Mouse (Mus musculus): ENCODE measurements around the gene Cfap61. TPM values are rescaled to one million over a fixed set of nuclear protein-coding genes. Genes with fewer than 3 reads are reported as not detected.
A peak's percentile ranks its signal among the peaks of the same experiment; 100 is the strongest.
"Not testable (repeated sequence)": the region's sequence is repeated elsewhere in the genome, so short reads cannot be mapped to it uniquely, and the experiment has no call there.

Cfap61 gene
- 0.31 and 0.78 TPM in 2 replicates for polyA plus RNA-seq (2015; fragmentation: Nextera tagmentation; extraction: Ambion mirVana)

- no peak within 1 kb of the TSS for H3K27ac ChIP-seq
- no peaks in the 10 kb centered on the region for H3K9me3 ChIP-seq
- under 1% methylated on average over 61 of the region's 61 CpGs for WGBS
- H3K9ac ChIP-seq, result peak within 1 kb of the TSS; percentile 82
- peak; percentile 95 for ATAC-seq (ENCODE audit: insufficient number of reproducible peaks, insufficient read depth, low FRiP score, low TSS enrichment, low read depth)
- H3K27me3 ChIP-seq, result no peaks in the 10 kb centered on the region
- peak within 1 kb of the TSS; percentile 89 for H3K4me3 ChIP-seq
- peaks cover 25% of the 10 kb centered on the region for H3K36me3 ChIP-seq
- peak within 1 kb of the TSS; percentile 77 for H3K4me2 ChIP-seq
- peaks cover 8% of the 10 kb centered on the region for H3K4me1 ChIP-seq
Measured at GRCm38 (mm10) chr2:145934339-145935231, at the start of gene Cfap61, which contains the start of gene Crnkl1. Gene Cfap61 (plus strand): TSS chr2:145934784. Gene Crnkl1 (minus strand): TSS chr2:145935014.

GRCm38 (mm10) chr2:145884913-145885785 lies 49.4 kb upstream of the Cfap61 start:
- Histone ChIP-seq H3K4me3 (no peak overlapping the region), H3K36me3 (peaks cover 42% of the 10 kb centered on the region), H3K9me3 (no peaks in the 10 kb centered on the region), H3K27ac (peak overlapping the region; percentile 87), H3K9ac (no peak overlapping the region), H3K27me3 (no peaks in the 10 kb centered on the region), H3K4me1 (peaks cover 90% of the 10 kb centered on the region), H3K4me2 (0 out of 2 replicates have a peak overlapping the region, but pooled peaks have one; percentile 30)
- 50% methylated on average over 14 of the region's 14 CpGs for WGBS
- ATAC-seq (ENCODE audit: insufficient number of reproducible peaks, insufficient read depth, low FRiP score, low TSS enrichment, low read depth), result no peak

DNA sequence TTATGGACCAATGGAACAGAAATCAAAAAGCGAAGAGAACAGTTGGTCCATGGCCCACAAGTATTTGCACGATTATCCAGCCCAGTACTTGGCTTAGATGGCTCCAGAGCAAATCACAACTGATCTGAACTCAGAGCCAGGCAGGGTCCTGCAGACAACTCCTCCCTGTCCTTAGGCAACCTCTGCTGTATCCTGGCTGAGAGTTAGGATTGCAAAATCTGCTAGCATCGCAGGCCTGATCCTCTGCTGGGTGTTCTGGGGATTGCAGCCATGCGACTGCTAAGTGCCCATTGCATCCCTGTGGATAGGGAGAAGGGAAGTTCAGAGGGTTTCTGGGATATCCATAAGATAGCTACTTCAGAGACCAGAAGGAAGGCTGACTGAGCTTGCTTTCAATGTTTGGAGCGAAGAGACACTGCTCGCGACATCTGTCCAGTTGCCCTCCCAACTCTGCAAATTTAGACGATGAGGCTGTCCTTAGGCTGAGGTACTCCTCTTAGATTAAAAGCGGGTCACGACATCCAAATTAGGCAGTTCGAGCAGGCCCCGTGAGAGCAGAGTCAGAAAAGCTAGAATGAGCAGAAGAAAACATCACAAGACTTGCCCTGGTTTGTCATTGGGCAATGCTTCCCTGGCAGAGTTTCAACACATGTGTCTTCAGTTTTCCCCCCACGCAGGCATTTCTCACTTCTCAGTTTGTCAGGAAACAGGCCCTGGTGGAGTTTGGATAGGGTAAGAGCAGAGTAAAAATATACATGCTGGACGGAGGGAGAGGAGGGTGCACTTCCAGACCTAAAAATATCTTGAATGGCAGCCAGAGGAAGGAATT lies 46.4 kb upstream of the Cfap61 start:
- peaks cover 34% of the 10 kb centered on the region for H3K36me3 ChIP-seq
- ATAC-seq (ENCODE audit: insufficient number of reproducible peaks, insufficient read depth, low FRiP score, low TSS enrichment, low read depth), result peak; percentile 73; the same call in 1 of the 2 replicates
- H3K4me3 ChIP-seq, result no peak overlapping the region
- no peaks in the 10 kb centered on the region for H3K27me3 ChIP-seq
- H3K4me1 ChIP-seq, result peaks cover 62% of the 10 kb centered on the region
- no peak overlapping the region for H3K9ac ChIP-seq
- WGBS, result 31% methylated on average over 14 of the region's 14 CpGs
- H3K4me2 ChIP-seq, result peak overlapping the region; percentile 32
- peak overlapping the region; percentile 97 for H3K27ac ChIP-seq
- H3K9me3 ChIP-seq, result no peaks in the 10 kb centered on the region

DNA sequence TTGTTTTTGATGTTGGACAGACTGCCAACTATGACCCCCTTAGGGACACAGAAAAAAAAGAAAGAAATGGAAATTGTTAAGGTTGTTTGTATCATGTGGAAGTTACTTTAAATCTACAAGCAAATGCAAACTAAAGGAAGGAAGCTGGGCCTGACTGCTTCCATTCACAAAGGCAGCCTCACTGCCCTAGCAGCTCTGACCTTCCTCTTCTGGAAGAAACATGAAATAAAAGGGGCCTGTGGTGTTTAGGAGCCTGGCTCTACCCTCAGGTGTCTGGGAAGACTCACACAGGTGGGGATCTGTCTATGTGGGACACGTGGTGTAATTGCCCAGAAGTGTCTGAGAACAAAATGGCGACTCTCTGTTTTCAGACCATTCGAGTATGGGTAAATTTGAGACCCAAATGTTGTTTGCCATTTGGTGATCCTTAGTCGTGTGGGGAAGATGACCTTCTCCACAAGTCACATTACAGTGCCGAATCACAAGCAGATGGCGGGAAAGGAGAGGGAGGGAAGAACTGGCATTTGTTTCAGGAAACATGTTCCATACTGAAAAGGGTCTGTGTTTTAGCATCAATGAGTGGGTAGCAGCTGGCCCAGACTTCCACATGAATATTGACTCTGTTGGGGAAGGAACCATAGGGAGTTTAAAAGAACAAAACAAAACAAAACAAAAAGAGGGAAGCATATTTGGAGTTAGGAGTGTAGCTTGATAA lies 45.7 kb upstream of the Cfap61 start:
- no peaks in the 10 kb centered on the region for H3K27me3 ChIP-seq
- WGBS, result 40% methylated on average over 6 of the region's 6 CpGs
- no peak overlapping the region for H3K4me3 ChIP-seq
- H3K4me2 ChIP-seq, result peak overlapping the region; percentile 32
- H3K9me3 ChIP-seq, result no peaks in the 10 kb centered on the region
- 0 out of 2 replicates have a peak, but pooled peaks have one; percentile 33 for ATAC-seq (ENCODE audit: insufficient number of reproducible peaks, insufficient read depth, low FRiP score, low TSS enrichment, low read depth)
- peak overlapping the region; percentile 97 for H3K27ac ChIP-seq
- H3K9ac ChIP-seq, result no peak overlapping the region
- peaks cover 55% of the 10 kb centered on the region for H3K4me1 ChIP-seq
- H3K36me3 ChIP-seq, result peaks cover 28% of the 10 kb centered on the region

DNA sequence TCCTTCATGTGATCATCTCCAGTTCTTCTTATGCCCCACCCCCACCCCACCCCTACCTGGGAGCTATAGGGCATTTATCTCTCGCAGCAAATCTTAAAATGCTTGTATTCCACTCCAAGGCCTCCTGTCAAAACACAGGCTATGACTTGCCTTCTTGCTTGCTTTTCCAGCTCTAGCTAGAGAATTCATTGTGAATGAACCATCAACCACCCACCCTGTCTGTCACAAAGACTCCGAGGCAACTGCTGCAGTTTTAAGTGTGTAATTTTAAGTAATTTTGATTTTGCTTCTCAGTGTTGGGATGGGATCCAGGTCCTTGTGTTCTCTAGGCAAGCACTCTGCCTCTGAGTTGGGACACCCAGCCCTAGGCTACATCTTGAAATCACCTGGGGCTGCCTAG lies 44.0 kb upstream of the Cfap61 start:
- H3K36me3 ChIP-seq, result peaks cover 15% of the 10 kb centered on the region
- 70% methylated on average over 2 of the region's 2 CpGs for WGBS
- no peak for ATAC-seq (ENCODE audit: insufficient number of reproducible peaks, insufficient read depth, low FRiP score, low TSS enrichment, low read depth)
- H3K9ac ChIP-seq, result no peak overlapping the region
- H3K27ac ChIP-seq, result peak overlapping the region; percentile 64; the same call in 1 of the 2 replicates
- no peaks in the 10 kb centered on the region for H3K27me3 ChIP-seq
- H3K9me3 ChIP-seq, result no peaks in the 10 kb centered on the region
- H3K4me1 ChIP-seq, result peaks cover 38% of the 10 kb centered on the region
- no peak overlapping the region for H3K4me2 ChIP-seq
- no peak overlapping the region for H3K4me3 ChIP-seq

DNA sequence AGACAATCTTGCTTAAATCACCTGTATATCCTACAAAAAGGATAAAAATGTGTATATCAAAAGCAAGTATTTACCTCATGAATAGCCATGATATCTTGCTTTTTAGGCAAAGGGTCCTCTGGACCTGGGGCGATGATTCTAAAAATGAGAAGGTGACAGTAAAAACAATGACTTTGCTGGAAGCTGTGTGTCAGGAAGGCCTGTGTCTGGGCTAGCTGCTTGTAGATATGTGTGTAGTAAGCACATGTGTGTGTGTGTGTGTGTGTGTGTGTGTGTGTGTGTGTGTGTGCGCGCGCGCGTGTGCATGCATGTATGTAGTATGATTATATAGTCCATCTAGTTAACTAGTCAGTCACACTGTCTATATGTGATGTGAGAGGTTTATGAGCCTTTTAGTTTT lies 40.8 kb upstream of the Cfap61 start:
- no peak for ATAC-seq (ENCODE audit: insufficient number of reproducible peaks, insufficient read depth, low FRiP score, low TSS enrichment, low read depth)
- H3K27me3 ChIP-seq, result no peaks in the 10 kb centered on the region

GRCm38 (mm10) chr2:145898106-145898505 lies 36.5 kb upstream of the Cfap61 start:
- no peak for ATAC-seq (ENCODE audit: insufficient number of reproducible peaks, insufficient read depth, low FRiP score, low TSS enrichment, low read depth)
- WGBS, result 77% methylated on average over 9 of the region's 9 CpGs

More for the DNA sequence above, 40.8 kb upstream of the Cfap61 start:
- Histone ChIP-seq H3K9me3 (no peaks in the 10 kb centered on the region), H3K4me3 (no peak overlapping the region), H3K9ac (no peak overlapping the region), H3K36me3 (no peaks in the 10 kb centered on the region), H3K4me2 (no peak overlapping the region), H3K4me1 (peaks cover 9% of the 10 kb centered on the region), H3K27ac (no peak overlapping the region)
- WGBS, result 98% methylated on average over 6 of the region's 6 CpGs

DNA sequence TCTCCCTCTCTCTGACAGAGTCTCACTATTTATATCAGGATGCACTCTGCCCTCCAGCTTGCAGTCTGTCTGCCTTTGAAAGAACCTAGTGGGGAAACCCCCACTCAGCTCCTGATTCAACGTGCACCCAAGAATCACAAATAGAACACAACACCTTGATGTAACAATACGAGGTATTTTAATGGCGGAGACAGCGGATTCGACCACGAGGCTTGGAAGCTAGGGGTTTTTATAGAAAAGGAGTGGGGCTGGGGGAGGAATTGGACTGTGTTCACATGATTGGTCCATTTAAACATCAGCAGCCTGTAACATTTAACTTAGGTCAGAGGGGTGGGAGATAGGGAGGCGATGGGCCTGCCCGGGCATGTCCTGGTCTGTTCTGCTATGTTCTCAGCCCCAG lies 34.3 kb upstream of the Cfap61 start:
- ATAC-seq (ENCODE audit: insufficient number of reproducible peaks, insufficient read depth, low FRiP score, low TSS enrichment, low read depth); H3K4me2 ChIP-seq; H3K27me3 ChIP-seq; H3K4me3 ChIP-seq; H3K27ac ChIP-seq; H3K36me3 ChIP-seq; H3K9ac ChIP-seq; H3K9me3 ChIP-seq: not testable (repeated sequence)
- H3K4me1 ChIP-seq, result peaks cover 16% of the 10 kb centered on the region
- 77% methylated on average over 8 of the region's 8 CpGs for whole genome bisulfite sequencing

More at GRCm38 (mm10) chr2:145898106-145898505, 36.5 kb upstream of the Cfap61 start:
- H3K27me3 ChIP-seq, result no peaks in the 10 kb centered on the region
- H3K4me3 ChIP-seq, result no peak overlapping the region
- no peak overlapping the region for H3K4me2 ChIP-seq
- no peak overlapping the region for H3K27ac ChIP-seq
- H3K36me3 ChIP-seq, result no peaks in the 10 kb centered on the region
- H3K4me1 ChIP-seq, result no peaks in the 10 kb centered on the region
- H3K9ac ChIP-seq, result no peak overlapping the region
- no peaks in the 10 kb centered on the region for H3K9me3 ChIP-seq

GRCm38 (mm10) chr2:145901861-145902260 lies 32.7 kb upstream of the Cfap61 start, which contains the start of gene Naa20:
Gene Naa20 (plus strand): TSS chr2:145902099.
- WGBS, result 88% methylated on average over 6 of the region's 6 CpGs
- Histone ChIP-seq H3K27ac (no peak within 1 kb of the TSS), H3K36me3 (peaks cover 5% of the 10 kb centered on the region; the same call in 1 of the 2 replicates), H3K27me3 (no peaks in the 10 kb centered on the region), H3K4me1 (peaks cover 20% of the 10 kb centered on the region), H3K9ac (peak within 1 kb of the TSS; percentile 98), H3K4me2 (peak within 1 kb of the TSS; percentile 70), H3K4me3 (peak within 1 kb of the TSS; percentile 99), H3K9me3 (no peaks in the 10 kb centered on the region)
- no peak for ATAC-seq (ENCODE audit: insufficient number of reproducible peaks, insufficient read depth, low FRiP score, low TSS enrichment, low read depth)

Data from embryonic facial prominence, embryonic 13.5 days (tissue).